Mouse (Mus musculus) CH12.LX (cell line): ENCODE results near the gene Pck2. TPM values are rescaled to one million over a fixed set of nuclear protein-coding genes. Genes with fewer than 3 reads are reported as not detected.

Experiments used
- DNase-seq: peaks from one replicate; pipeline ENCODE4 v3.0.0-alpha.2; 2013; ENCODE audit errors: extremely low read depth
- H3K27ac ChIP-seq: 2 replicates; pipeline ENCODE4 v1.5.1; 2012; ENCODE audit warnings: low read depth, mild to moderate bottlenecking, control low read depth, moderate library complexity; ENCODE audit not compliant: insufficient read depth
- H3K27me3 ChIP-seq: replicated peaks from 2 replicates; pipeline ENCODE3; 2012; ENCODE audit warnings: inconsistent platforms
- H3K36me3 ChIP-seq, 2 experiments: replicated peaks in 1 of 2; 2 replicates each; pipeline versions ENCODE3 to v1.6.1; 2012; ENCODE audit warnings: inconsistent platforms in 1 of 2, low read length in 1 of 2, mild to moderate bottlenecking in 1 of 2, mixed read lengths in 1 of 2, moderate library complexity in 1 of 2; ENCODE audit not compliant: control insufficient read depth in 1 of 2, insufficient read depth in 1 of 2
- H3K4me1 ChIP-seq, 2 experiments: 2 replicates each; pipeline ENCODE4 v1.6.1; 2012; ENCODE audit warnings: inconsistent platforms in 1 of 2, moderate library complexity in 1 of 2; ENCODE audit not compliant: insufficient read depth in 2 of 2, control insufficient read depth in 1 of 2
- H3K4me2 ChIP-seq: 2 replicates; pipeline ENCODE4 v1.6.1; 2012; ENCODE audit warnings: low read depth, mild to moderate bottlenecking, control low read depth; ENCODE audit not compliant: poor library complexity, insufficient read depth, severe bottlenecking
- H3K4me3 ChIP-seq, 3 experiments: fragments of 150-350 bp in 1 of 3; sonication (generic) in 1 of 3; replicated peaks in 1 of 3; 2 replicates each; pipeline versions ENCODE3 to v1.5.1; 2011 to 2012; ENCODE audit warnings: low read depth in 2 of 3, low read length in 2 of 3, mild to moderate bottlenecking in 2 of 3, moderate library complexity in 2 of 3, control low read depth in 1 of 3, improper control_type of control experiment in 1 of 3, inconsistent platforms in 1 of 3, mixed read lengths in 1 of 3; ENCODE audit not compliant: poor library complexity in 1 of 3
- H3K79me2 ChIP-seq: replicated peaks from 2 replicates; pipeline ENCODE4 v1.6.1; 2012; ENCODE audit warnings: mild to moderate bottlenecking, moderate library complexity; ENCODE audit not compliant: control insufficient read depth, poor library complexity, insufficient read depth, severe bottlenecking; ENCODE audit errors: extremely low read depth
- H3K9ac ChIP-seq: 2 replicates; pipeline ENCODE4 v1.6.1; 2012; ENCODE audit warnings: low read depth, mild to moderate bottlenecking, control low read depth, moderate library complexity; ENCODE audit not compliant: insufficient read depth
- H3K9me3 ChIP-seq: replicated peaks from 2 replicates; pipeline ENCODE3; 2012; ENCODE audit warnings: low read length, inconsistent platforms, mixed read lengths
- CHD1 ChIP-seq: IDR thresholded peaks from 2 replicates; pipeline ENCODE4 v1.6.1; 2012; ENCODE audit warnings: low read depth, low read length, improper control_type of control experiment, inconsistent platforms
- CTCF ChIP-seq, 2 experiments: IDR thresholded peaks in 1 of 2; conservative IDR thresholded peaks in 1 of 2; 2 replicates each; pipeline ENCODE4 v1.5.1; 2011 to 2012; ENCODE audit warnings: low read depth in 2 of 2, low read length in 2 of 2, improper control_type of control experiment in 1 of 2, inconsistent platforms in 1 of 2, mild to moderate bottlenecking in 1 of 2, moderate library complexity in 1 of 2
- EP300 ChIP-seq: IDR thresholded peaks from 2 replicates; pipeline ENCODE4 v1.6.1; 2011; ENCODE audit warnings: low read length, improper control_type of control experiment
- ETS1 ChIP-seq: conservative IDR thresholded peaks from 2 replicates; pipeline ENCODE4 v1.6.1; 2012; ENCODE audit warnings: low read depth, mild to moderate bottlenecking, inconsistent platforms, low read length, improper control_type of control experiment, moderate library complexity
- GABPA ChIP-seq: IDR thresholded peaks from 2 replicates; pipeline ENCODE4 v1.6.1; 2012; ENCODE audit warnings: low read depth, low read length, improper control_type of control experiment, inconsistent platforms; ENCODE audit not compliant: insufficient replicate concordance
- HCFC1 ChIP-seq: IDR thresholded peaks from 2 replicates; pipeline ENCODE4 v1.6.1; 2012; ENCODE audit warnings: low read depth, mild to moderate bottlenecking, inconsistent platforms, low read length, improper control_type of control experiment
- JUND ChIP-seq: conservative IDR thresholded peaks from 2 replicates; pipeline ENCODE4 v1.6.1; 2011; ENCODE audit warnings: low read depth, low read length, improper control_type of control experiment
- MAZ ChIP-seq: IDR thresholded peaks from 2 replicates; pipeline ENCODE4 v1.6.1; 2012; ENCODE audit warnings: low read depth, mild to moderate bottlenecking, inconsistent platforms, low read length, improper control_type of control experiment, moderate library complexity
- MEF2A ChIP-seq: IDR thresholded peaks from 2 replicates; pipeline ENCODE4 v1.6.1; 2014; ENCODE audit warnings: low read depth, mild to moderate bottlenecking, inconsistent platforms, low read length, improper control_type of control experiment, borderline replicate concordance
- MXI1 ChIP-seq: IDR thresholded peaks from 2 replicates; pipeline ENCODE4 v1.6.1; 2011; ENCODE audit warnings: mild to moderate bottlenecking, low read depth, low read length, improper control_type of control experiment
- NRF1 ChIP-seq: IDR thresholded peaks from 2 replicates; pipeline ENCODE4 v1.6.1; 2014; ENCODE audit warnings: low read depth, mild to moderate bottlenecking, inconsistent platforms, low read length, improper control_type of control experiment, moderate library complexity
- POLR2A ChIP-seq: IDR thresholded peaks from 2 replicates; pipeline ENCODE4 v1.6.1; 2011; ENCODE audit warnings: low read depth, mild to moderate bottlenecking, improper control_type of control experiment, low read length
- POLR2AphosphoS2 ChIP-seq: IDR thresholded peaks from 2 replicates; pipeline ENCODE4 v1.6.1; 2011; ENCODE audit warnings: low read depth, low read length, improper control_type of control experiment
- RAD21 ChIP-seq: IDR thresholded peaks from 2 replicates; pipeline ENCODE4 v1.6.1; 2011; ENCODE audit warnings: low read depth, mild to moderate bottlenecking, low read length, improper control_type of control experiment, moderate library complexity
- SIN3A ChIP-seq: IDR thresholded peaks from 2 replicates; pipeline ENCODE4 v1.6.1; 2012; ENCODE audit warnings: low read length, improper control_type of control experiment, inconsistent platforms
- SMC3 ChIP-seq: IDR thresholded peaks from 2 replicates; pipeline ENCODE4 v1.6.1; 2011; ENCODE audit warnings: low read depth, low read length, improper control_type of control experiment
- TBP ChIP-seq: conservative IDR thresholded peaks from 2 replicates; pipeline ENCODE4 v1.6.1; 2011; ENCODE audit warnings: low read depth, low read length, improper control_type of control experiment
- UBTF ChIP-seq: IDR thresholded peaks from 2 replicates; pipeline ENCODE4 v1.6.1; 2012; ENCODE audit warnings: low read depth, mild to moderate bottlenecking, inconsistent platforms, low read length, improper control_type of control experiment, moderate library complexity
- USF2 ChIP-seq: conservative IDR thresholded peaks from 2 replicates; pipeline ENCODE4 v1.6.1; 2011; ENCODE audit warnings: low read depth, low read length, improper control_type of control experiment
- ZKSCAN1 ChIP-seq: IDR thresholded peaks from 2 replicates; pipeline ENCODE4 v1.6.1; 2012; ENCODE audit warnings: low read depth, inconsistent platforms, low read length, improper control_type of control experiment, borderline replicate concordance
- ZMIZ1 ChIP-seq: IDR thresholded peaks from 2 replicates; pipeline ENCODE4 v1.6.1; 2012; ENCODE audit warnings: low read depth, mild to moderate bottlenecking, inconsistent platforms, low read length, improper control_type of control experiment
- ZNF384 ChIP-seq: IDR thresholded peaks from 2 replicates; pipeline ENCODE4 v1.6.1; 2012; ENCODE audit warnings: low read depth, low read length, improper control_type of control experiment, inconsistent platforms
- dilution Hi-C: fragments of 300-500 bp; cut with MboI; formaldehyde crosslinking; loops from 2 replicates; pipeline ENCODE4 v1.14.3; 2020; ENCODE audit warnings: low sequenced_read_pairs; ENCODE audit not compliant: extremely low pct_unique_long_range_greater_than_20kb, extremely low pct_ligation_motif_present
- in situ Hi-C: fragments of 300-500 bp; cut with MboI; formaldehyde crosslinking; loops from 3 replicates; pipeline ENCODE4 v1.14.3; 2019; ENCODE audit warnings: low sequenced_read_pairs, low pct_ligation_motif_present, low pct_unique_long_range_greater_than_20kb, mixed read lengths
- polyA plus RNA-seq: library from polyadenylated mRNA; unstranded; fragments of >175 nt; gene quantifications from 2 replicates; pipeline ENCODE4 v1.2.1, GENCODE M21; 2012; ENCODE audit warnings: low read depth; ENCODE audit not compliant: insufficient read length
- total RNA-seq, 2 experiments: library from RNA; depleted of rRNA; stranded (reverse); fragments of 300-350 nt in 1 of 2; fragments of >200 nt in 1 of 2; gene quantifications; 2 replicates each; pipeline ENCODE4 v1.2.3; 2012 to 2014

Gene Pck2
- total and polyA plus RNA-seq, 3 experiments: 120 to 286 (median 144) TPM

DNA sequence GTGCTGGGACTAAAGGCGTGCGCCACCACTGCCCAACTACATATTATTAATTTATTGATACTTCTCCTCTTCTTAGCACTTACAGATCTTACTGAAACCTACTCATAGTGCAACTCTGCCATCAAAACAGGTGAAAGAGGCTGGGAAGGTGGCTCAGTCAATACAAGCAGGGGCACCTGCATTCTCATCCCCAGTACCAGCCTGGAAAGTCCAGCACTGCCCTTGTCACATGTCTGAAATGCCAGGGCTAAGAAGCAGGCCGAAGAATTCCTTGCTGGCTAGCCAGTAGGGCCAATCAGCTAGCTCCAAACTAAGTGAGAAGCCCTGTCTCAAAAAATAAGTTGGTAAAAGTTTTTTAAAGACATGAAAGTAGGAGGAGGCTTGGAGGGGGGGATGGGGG lies 17.5 kb downstream of the Pck2 start:
- H3K79me2 ChIP-seq: peaks cover 6% of the 10 kb centered on the region; the same call in 1 of the 2 replicates
- dilution Hi-C loops: no loop called here
- no peak for TF ChIP-seq RAD21
- TF ChIP-seq GABPA: no peak
- no peak for TF ChIP-seq JUND
- TF ChIP-seq MXI1: no peak
- no peak for TF ChIP-seq MEF2A
- TF ChIP-seq ZMIZ1: no peak
- TF ChIP-seq ETS1: no peak
- TF ChIP-seq, all 38 proteins: peak for 0
- Histone ChIP-seq H3K4me1 (peaks cover 9 to 35% of the 10 kb centered on the region in 2 experiments), H3K27ac (peak overlapping the region; percentile 86), H3K4me2 (peak overlapping the region; percentile 47), H3K4me3 (no peak overlapping the region), H3K27me3 (no peaks in the 10 kb centered on the region), H3K36me3 (peaks cover 0 to 7% of the 10 kb centered on the region in 2 experiments), H3K9me3 (no peaks in the 10 kb centered on the region), H3K9ac (peak overlapping the region; percentile 53; the same call in 1 of the 2 replicates)
- no peak for DNase-seq
- in situ Hi-C loops: no loop called here

DNA sequence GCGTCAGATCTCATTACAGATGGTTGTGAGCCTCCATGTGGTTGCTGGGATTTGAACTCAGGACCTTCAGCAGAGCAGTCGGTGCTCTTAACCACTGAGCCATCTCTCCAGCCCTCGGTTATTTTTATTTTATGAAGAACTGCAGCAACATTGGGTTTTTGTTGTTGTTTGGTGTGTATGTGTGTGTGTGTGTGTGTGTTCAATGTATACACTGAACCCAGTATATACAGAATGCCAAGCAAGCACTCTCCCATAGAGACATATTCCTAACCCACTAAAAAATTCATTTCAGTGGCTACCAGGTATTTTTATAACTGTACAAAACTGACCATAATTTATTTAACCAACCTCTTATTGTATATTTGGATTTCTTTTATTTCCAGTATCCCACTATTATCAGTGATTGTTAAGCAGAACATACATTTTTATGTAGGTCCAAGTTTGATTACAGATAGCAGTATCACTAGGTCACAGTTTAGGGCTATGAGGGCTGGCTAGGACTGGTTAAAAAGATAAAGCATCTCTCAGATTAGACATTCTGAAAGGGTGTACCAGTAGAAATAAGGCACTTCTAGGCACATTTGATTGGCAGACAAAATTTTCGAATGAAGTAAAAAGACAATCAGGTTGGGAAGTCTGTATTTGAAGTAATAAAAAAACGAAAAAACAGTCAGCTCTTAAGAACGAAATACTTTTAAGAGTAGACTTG lies 18.8 kb downstream of the Pck2 start:
- Histone ChIP-seq H3K4me2 (peak overlapping the region; percentile 61; the same call in 1 of the 2 replicates), H3K27me3 (no peaks in the 10 kb centered on the region), H3K36me3 (peaks cover 7 to 20% of the 10 kb centered on the region in 2 experiments), H3K4me1 (peaks cover 9 to 35% of the 10 kb centered on the region in 2 experiments), H3K79me2 (peaks cover 6% of the 10 kb centered on the region; the same call in 1 of the 2 replicates), H3K4me3 (peak overlapping the region in 2 of 3 experiments; percentile 69 to 80), H3K9me3 (no peaks in the 10 kb centered on the region), H3K27ac (no peak overlapping the region), H3K9ac (peak overlapping the region; percentile 87)
- dilution Hi-C loops (no loop called here), in situ Hi-C loops (no loop called here)
- TF ChIP-seq POLR2A (no peak), CTCF (conservative IDR thresholded peaks at IDR 0.05 in 1 of 2, IDR thresholded peaks at IDR 0.05 in 1 of 2; ENCODE audit: low read depth in 2 of 2, low read length in 2 of 2) (no peak), TBP (peak; percentile 58; the same call in 1 of the 2 replicates), CHD1 (peak; percentile 54; the same call in 1 of the 2 replicates)
- no peak for DNase-seq

DNA sequence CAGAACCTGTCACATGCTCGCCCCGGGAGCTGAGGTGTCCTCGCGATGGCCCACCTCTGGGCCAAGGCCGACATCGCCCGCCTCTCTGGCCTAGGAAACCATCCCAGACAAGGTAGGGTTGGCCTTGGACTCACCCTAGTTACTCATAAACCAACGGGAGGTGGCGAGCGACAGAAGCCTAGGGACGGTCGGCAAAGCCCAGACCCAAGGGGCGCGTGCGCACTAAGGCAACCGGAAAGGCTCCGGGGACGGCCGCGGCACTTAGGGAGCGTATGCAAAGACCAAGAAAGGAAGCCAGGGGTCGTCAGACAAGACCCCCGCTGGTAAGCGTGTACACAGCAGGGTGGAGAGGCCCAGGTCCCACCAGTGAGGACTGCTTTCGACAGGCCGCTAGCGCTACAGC lies 19.7 kb downstream of the Pck2 start, which contains the start of gene Dcaf11:
Gene Dcaf11 (plus strand): TSS at position 208 of the 403 bp plus-strand sequence.
- DNase-seq: peak; percentile 97
- TF ChIP-seq UBTF (0 out of 2 replicates have a peak, but pooled peaks have one; percentile 68), ZKSCAN1 (no peak), ZNF384 (no peak), ETS1 (peak; percentile 27; the same call in 1 of the 2 replicates), NRF1 (peak; percentile 89), EP300 (no peak), ZMIZ1 (peak; percentile 79), POLR2AphosphoS2 (peak; percentile 33; the same call in 1 of the 2 replicates), MXI1 (no peak), JUND (no peak), MAZ (no peak), USF2 (no peak), GABPA (no peak), TBP (no peak; the same call in 1 of the 2 replicates), SIN3A (no peak; the same call in 1 of the 2 replicates), SMC3 (0 out of 2 replicates have a peak, but pooled peaks have one; percentile 18), HCFC1 (peak; percentile 55; the same call in 1 of the 2 replicates), POLR2A (peak; percentile 81)

More for the DNA sequence above, 19.7 kb downstream of the Pck2 start, which contains the start of gene Dcaf11:
- Histone ChIP-seq H3K4me3 (peak within 1 kb of the TSS; percentile 69 to 80 (median 80)), H3K79me2 (peaks cover 6% of the 10 kb centered on the region; the same call in 1 of the 2 replicates), H3K27ac (peak within 1 kb of the TSS; percentile 95), H3K4me2 (peak within 1 kb of the TSS; percentile 73; the same call in 1 of the 2 replicates), H3K36me3 (peaks cover 13 to 29% of the 10 kb centered on the region in 2 experiments), H3K4me1 (peaks cover 9 to 32% of the 10 kb centered on the region in 2 experiments), H3K27me3 (no peaks in the 10 kb centered on the region), H3K9ac (peak within 1 kb of the TSS; percentile 87), H3K9me3 (no peaks in the 10 kb centered on the region)
- dilution Hi-C loops: no loop called here
- in situ Hi-C loops: no loop called here
